Mouse (Mus musculus) erythroblast, embryonic 14.5 days (primary cell): Measurements from ENCODE around the gene Gm10803.

Experiments used
- GATA1 ChIP-seq: IDR thresholded peaks from 2 replicates; pipeline ENCODE4 v1.6.1; 2012; ENCODE audit warnings: low read length, inconsistent platforms, mixed read lengths
- TAL1 ChIP-seq: IDR thresholded peaks from 3 replicates; pipeline ENCODE4 v1.6.1; 2012; ENCODE audit warnings: low read length, inconsistent platforms, mixed read lengths

- no peak for TF ChIP-seq GATA1
- no peak for TF ChIP-seq TAL1
Measured at GRCm38 (mm10) chr2:93597145-93597544, 36.8 kb downstream of the Gm10803 start.
